Mouse (Mus musculus): ENCODE data around the gene Tet2. TPM values are rescaled to one million over a fixed set of nuclear protein-coding genes. Genes with fewer than 3 reads are reported as not detected.
"Not testable (repeated sequence)": the region's sequence is repeated elsewhere in the genome, so short reads cannot be mapped to it uniquely, and the experiment has no call there.

Tet2 gene
- polyA plus RNA-seq (2014; fragmentation: Nextera tagmentation; extraction: Ambion mirVana): 20.2 and 24.8 TPM in 2 replicates

DNA sequence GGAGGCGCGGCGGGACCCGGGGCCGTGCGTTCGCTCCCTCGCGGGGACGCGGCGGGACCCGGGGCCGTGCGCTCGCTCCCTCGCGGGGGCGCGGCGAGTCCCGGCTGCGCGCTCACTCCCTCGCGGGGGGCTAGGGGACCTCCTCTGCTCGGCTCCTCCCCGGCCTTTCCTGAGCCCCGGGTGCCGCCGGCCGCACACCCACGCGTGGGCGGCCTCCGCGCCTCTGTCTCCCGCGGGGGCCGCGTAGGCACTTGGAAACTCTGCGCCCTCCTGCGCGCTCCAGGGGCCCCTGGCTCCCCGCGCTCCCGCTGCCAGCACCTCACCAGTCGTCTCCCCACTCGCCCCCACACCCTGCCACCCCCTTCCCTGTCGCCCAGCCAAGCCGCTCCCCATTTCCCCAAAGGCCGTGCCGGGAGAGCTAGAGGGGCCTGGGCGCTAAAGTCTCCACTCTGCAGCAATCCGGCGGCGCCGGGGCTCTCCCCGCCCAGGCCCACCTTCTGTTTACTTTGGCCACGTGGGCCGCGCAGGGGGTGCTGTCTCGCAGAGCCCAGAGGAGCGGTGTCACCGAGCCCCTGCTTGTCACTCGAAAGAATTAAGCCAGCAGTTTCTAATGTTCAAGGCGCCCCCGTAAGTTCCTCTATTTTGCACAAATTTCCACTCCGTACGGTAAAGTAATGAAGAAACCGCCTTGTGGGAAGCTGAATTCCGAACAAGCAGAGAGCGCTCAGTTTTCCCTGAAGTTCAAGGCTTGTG is at the start of gene Tet2:
Gene Tet2, minus strand, starts transcription at position 589 of the 753 bp plus-strand sequence.
- H3K4me1 ChIP-seq (ENCODE audit: control insufficient read depth, insufficient read depth, low read length): peaks cover 4% of the 10 kb centered on the region; the same call in 1 of the 2 replicates
- peak within 1 kb of the TSS; percentile 70 for H3K4me3 ChIP-seq (ENCODE audit: low read length)
- no peaks in the 10 kb centered on the region for H3K27me3 ChIP-seq (ENCODE audit: control insufficient read depth, insufficient read depth, low read length)
- WGBS: under 1% methylated on average over 41 of the region's 73 CpGs
- H3K9me3 ChIP-seq (ENCODE audit: control insufficient read depth, low read length): no peaks in the 10 kb centered on the region
- peak; percentile 79 for ATAC-seq (ENCODE audit: low FRiP score, low TSS enrichment)
- H3K9ac ChIP-seq (ENCODE audit: low read depth, low read length): peak within 1 kb of the TSS; percentile 84
- H3K27ac ChIP-seq (ENCODE audit: low read depth, low read length): peak within 1 kb of the TSS; percentile 87
- H3K36me3 ChIP-seq (ENCODE audit: control insufficient read depth, insufficient read depth, low read length): no peaks in the 10 kb centered on the region
- H3K4me2 ChIP-seq (replicated peaks; ENCODE audit: low read depth, low read length): peak within 1 kb of the TSS; percentile 82

DNA sequence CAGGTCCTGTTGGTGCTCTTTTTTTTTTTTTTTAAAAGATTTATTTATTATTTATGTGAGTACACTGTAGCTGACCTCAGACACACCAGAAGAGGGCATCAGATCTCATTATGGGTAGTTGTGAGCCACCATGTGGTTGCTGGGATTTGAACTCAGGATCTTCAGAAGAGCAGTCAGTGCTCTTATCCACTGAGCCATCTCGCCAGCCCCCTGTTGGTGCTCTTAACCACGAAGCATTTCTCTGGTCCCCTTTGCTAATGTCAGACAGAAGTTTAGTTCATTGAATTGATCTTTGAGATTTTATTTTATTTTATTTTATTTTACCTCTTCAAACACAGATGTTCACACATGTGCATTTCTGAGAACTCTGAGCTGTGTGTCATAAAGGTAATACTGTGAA is 48.1 kb upstream of the Tet2 start:
- H3K4me1 ChIP-seq (ENCODE audit: control insufficient read depth, insufficient read depth, low read length); H3K4me3 ChIP-seq (ENCODE audit: low read length); H3K4me2 ChIP-seq (replicated peaks; ENCODE audit: low read depth, low read length); H3K36me3 ChIP-seq (ENCODE audit: control insufficient read depth, insufficient read depth, low read length); H3K9me3 ChIP-seq (ENCODE audit: control insufficient read depth, low read length); H3K9ac ChIP-seq (ENCODE audit: low read depth, low read length); ATAC-seq (ENCODE audit: low FRiP score, low TSS enrichment); H3K27ac ChIP-seq (ENCODE audit: low read depth, low read length); H3K27me3 ChIP-seq (ENCODE audit: control insufficient read depth, insufficient read depth, low read length): not testable (repeated sequence)
- 85% methylated on average over 2 of the region's 2 CpGs for WGBS

DNA sequence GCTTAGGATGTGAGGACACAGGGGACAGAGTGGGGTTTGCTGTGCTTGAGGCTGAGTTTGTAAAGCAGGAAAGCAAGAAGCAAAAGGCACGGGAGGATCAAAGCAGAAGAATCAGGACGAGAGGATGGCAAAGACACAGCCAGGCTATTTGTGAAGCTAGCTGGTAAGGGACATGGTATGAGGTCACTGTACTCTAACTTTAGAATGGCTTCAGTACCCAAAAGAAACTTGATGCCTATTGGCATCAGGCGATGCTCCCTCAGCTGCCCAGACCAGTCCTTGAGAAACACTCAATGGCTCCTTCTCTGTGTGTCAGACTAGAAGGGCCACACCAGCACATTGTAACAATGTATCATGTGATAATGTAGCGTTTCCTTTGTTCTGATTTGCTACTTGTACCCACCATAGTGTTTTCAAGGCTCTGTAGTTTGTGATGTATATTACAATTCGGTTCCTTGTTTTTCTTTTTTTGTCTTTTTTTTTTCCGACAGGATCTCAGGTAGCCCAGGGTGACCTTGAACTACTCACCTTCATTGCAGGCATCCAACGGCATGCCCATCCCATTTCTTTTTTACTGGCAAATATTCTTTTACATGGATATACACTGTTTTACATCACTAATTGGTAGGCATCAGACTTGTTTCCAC is 45.7 kb upstream of the Tet2 start:
- H3K4me3 ChIP-seq (ENCODE audit: low read length): no peak overlapping the region
- WGBS: 82% methylated on average over 7 of the region's 7 CpGs

DNA sequence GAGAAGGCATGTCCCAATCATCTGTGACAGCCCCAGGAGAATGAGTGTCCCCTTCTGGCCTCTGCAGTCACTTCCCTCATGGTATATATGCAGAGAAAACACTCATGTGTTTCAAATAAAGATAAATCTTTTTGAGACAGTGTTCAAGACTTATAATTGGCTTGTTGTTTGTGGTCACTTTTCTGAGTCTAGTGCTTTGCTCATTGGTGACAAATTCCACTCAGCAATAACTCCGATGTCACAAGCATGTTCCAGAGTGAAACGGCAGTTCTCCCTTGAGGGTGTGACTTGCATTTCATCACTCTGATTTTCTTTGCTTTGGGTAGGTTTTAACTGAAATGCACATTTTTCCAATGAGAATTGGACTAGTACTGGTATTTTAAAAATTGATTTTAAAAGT is 40.1 kb upstream of the Tet2 start:
- H3K36me3 ChIP-seq (ENCODE audit: control insufficient read depth, insufficient read depth, low read length): no peaks in the 10 kb centered on the region
- H3K9me3 ChIP-seq (ENCODE audit: control insufficient read depth, low read length): no peaks in the 10 kb centered on the region
- no peak overlapping the region for H3K4me2 ChIP-seq (replicated peaks; ENCODE audit: low read depth, low read length)
- no peaks in the 10 kb centered on the region for H3K27me3 ChIP-seq (ENCODE audit: control insufficient read depth, insufficient read depth, low read length)
- H3K9ac ChIP-seq (ENCODE audit: low read depth, low read length): no peak overlapping the region
- 67% methylated on average over 2 of the region's 2 CpGs for WGBS
- H3K27ac ChIP-seq (ENCODE audit: low read depth, low read length): no peak overlapping the region
- ATAC-seq (ENCODE audit: low FRiP score, low TSS enrichment): no peak
- no peaks in the 10 kb centered on the region for H3K4me1 ChIP-seq (ENCODE audit: control insufficient read depth, insufficient read depth, low read length)
- H3K4me3 ChIP-seq (ENCODE audit: low read length): no peak overlapping the region

More for the DNA sequence above, 45.7 kb upstream of the Tet2 start:
- Histone ChIP-seq H3K36me3 (ENCODE audit: control insufficient read depth, insufficient read depth, low read length) (no peaks in the 10 kb centered on the region), H3K27ac (ENCODE audit: low read depth, low read length) (no peak overlapping the region), H3K9me3 (ENCODE audit: control insufficient read depth, low read length) (no peaks in the 10 kb centered on the region), H3K9ac (ENCODE audit: low read depth, low read length) (no peak overlapping the region), H3K4me2 (replicated peaks; ENCODE audit: low read depth, low read length) (no peak overlapping the region), H3K27me3 (ENCODE audit: control insufficient read depth, insufficient read depth, low read length) (no peaks in the 10 kb centered on the region), H3K4me1 (ENCODE audit: control insufficient read depth, insufficient read depth, low read length) (no peaks in the 10 kb centered on the region)
- no peak for ATAC-seq (ENCODE audit: low FRiP score, low TSS enrichment)

DNA sequence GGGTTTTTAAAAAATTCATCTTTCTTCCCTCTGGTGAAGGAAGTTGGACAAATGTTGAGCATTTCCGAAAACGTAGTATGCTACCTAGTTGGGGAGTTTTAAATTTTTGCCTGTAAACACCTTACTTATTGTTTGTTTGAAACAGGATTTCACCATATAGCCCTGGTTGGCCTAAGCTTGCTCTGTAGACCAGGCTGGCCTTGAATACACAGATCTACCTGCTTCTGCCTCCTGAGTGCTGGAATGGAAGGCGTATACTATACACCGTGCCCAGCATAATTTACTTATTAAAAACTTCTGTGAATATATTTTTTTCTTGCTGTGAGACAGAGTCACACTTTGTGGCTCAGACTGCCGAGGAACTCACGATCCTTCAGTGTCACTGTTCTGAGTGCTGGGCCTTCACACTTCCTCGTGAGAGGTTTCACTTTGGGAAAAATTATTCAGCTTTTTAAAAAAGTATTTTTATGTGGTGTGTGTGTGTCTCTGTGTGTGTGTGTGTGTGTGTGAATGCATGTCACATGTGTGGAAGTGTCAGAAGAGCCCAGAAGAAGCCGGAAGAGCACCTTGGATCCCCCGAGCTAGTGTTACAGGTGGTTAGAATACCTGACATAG is 38.6 kb upstream of the Tet2 start:
- ATAC-seq (ENCODE audit: low FRiP score, low TSS enrichment): no peak
- 88% methylated on average over 9 of the region's 9 CpGs for WGBS
- H3K27me3 ChIP-seq (ENCODE audit: control insufficient read depth, insufficient read depth, low read length): no peaks in the 10 kb centered on the region

DNA sequence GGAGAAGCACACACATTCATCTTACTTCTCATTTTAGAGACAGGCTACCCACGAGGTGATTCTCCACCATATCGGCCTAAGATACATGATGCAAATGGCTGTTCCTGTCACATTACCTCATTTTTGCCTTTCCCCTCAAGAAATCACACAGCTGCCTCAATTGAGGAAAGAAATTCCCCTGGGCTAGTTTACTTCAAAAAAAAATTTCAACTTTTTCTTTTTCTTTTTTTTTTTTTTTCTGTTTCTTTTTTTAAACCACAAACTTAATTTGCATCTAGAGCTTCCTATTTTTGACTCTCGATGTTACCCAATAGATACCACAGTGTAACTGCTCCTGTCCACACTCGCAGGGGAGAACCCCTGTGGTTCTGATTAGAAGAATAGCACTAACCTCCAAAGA is 38.0 kb upstream of the Tet2 start:
- Histone ChIP-seq H3K4me2 (replicated peaks; ENCODE audit: low read depth, low read length) (no peak overlapping the region), H3K9ac (ENCODE audit: low read depth, low read length) (no peak overlapping the region), H3K36me3 (ENCODE audit: control insufficient read depth, insufficient read depth, low read length) (no peaks in the 10 kb centered on the region), H3K4me3 (ENCODE audit: low read length) (no peak overlapping the region), H3K27ac (ENCODE audit: low read depth, low read length) (no peak overlapping the region), H3K27me3 (ENCODE audit: control insufficient read depth, insufficient read depth, low read length) (no peaks in the 10 kb centered on the region), H3K9me3 (ENCODE audit: control insufficient read depth, low read length) (no peaks in the 10 kb centered on the region), H3K4me1 (ENCODE audit: control insufficient read depth, insufficient read depth, low read length) (no peaks in the 10 kb centered on the region)
- ATAC-seq (ENCODE audit: low FRiP score, low TSS enrichment): no peak
- WGBS: 83% methylated on average over 4 of the region's 4 CpGs

More for the DNA sequence above, 38.6 kb upstream of the Tet2 start:
- Histone ChIP-seq H3K9me3 (ENCODE audit: control insufficient read depth, low read length) (no peaks in the 10 kb centered on the region), H3K36me3 (ENCODE audit: control insufficient read depth, insufficient read depth, low read length) (no peaks in the 10 kb centered on the region), H3K4me3 (ENCODE audit: low read length) (no peak overlapping the region), H3K4me1 (ENCODE audit: control insufficient read depth, insufficient read depth, low read length) (no peaks in the 10 kb centered on the region), H3K9ac (ENCODE audit: low read depth, low read length) (no peak overlapping the region), H3K27ac (ENCODE audit: low read depth, low read length) (no peak overlapping the region), H3K4me2 (replicated peaks; ENCODE audit: low read depth, low read length) (no peak overlapping the region)

DNA sequence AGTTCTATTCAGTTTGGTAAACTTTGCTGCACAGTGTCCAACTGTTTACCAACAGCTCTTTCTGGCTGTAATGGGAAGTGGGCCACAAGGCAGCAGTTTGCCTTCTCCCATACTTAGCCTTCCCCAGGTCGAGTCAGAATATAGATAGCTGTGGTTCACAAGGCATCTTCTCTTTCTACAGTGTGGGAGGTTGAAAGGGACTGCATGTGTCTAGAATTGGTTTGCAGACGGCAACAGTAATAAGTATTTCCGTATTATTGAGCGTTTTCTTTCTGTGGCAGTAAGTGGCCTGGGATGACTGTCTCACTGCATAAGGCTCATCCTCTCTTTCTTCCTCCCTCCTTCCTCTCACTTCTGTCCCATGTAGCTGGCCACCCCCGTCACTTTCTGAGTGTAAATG is 37.2 kb upstream of the Tet2 start:
- Histone ChIP-seq H3K36me3 (ENCODE audit: control insufficient read depth, insufficient read depth, low read length) (no peaks in the 10 kb centered on the region), H3K27me3 (ENCODE audit: control insufficient read depth, insufficient read depth, low read length) (no peaks in the 10 kb centered on the region), H3K27ac (ENCODE audit: low read depth, low read length) (no peak overlapping the region), H3K9ac (ENCODE audit: low read depth, low read length) (no peak overlapping the region), H3K9me3 (ENCODE audit: control insufficient read depth, low read length) (no peaks in the 10 kb centered on the region), H3K4me3 (ENCODE audit: low read length) (no peak overlapping the region), H3K4me1 (ENCODE audit: control insufficient read depth, insufficient read depth, low read length) (no peaks in the 10 kb centered on the region), H3K4me2 (replicated peaks; ENCODE audit: low read depth, low read length) (no peak overlapping the region)
- 77% methylated on average over 5 of the region's 5 CpGs for WGBS
- no peak for ATAC-seq (ENCODE audit: low FRiP score, low TSS enrichment)

DNA sequence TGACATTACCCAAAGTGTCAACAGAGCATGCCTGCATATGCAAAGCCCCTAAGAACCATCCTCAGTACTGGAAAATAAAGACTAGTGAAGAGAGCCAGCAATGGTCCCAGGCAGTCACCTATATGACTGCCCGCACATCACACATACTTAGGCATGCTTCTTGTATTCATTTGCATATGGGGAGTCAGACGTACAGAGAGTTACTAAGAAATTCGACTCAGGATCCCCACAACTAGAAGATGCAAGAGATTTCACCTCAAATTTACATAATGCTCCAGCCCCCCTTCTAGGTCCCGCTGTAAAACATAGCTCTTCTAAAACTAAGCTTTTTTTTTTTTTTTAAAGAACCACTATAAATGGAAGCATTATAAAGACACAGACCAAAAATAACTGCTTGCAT is 36.6 kb upstream of the Tet2 start:
- Histone ChIP-seq H3K27ac (ENCODE audit: low read depth, low read length) (no peak overlapping the region), H3K4me1 (ENCODE audit: control insufficient read depth, insufficient read depth, low read length) (no peaks in the 10 kb centered on the region), H3K4me3 (ENCODE audit: low read length) (no peak overlapping the region), H3K9ac (ENCODE audit: low read depth, low read length) (no peak overlapping the region), H3K36me3 (ENCODE audit: control insufficient read depth, insufficient read depth, low read length) (no peaks in the 10 kb centered on the region), H3K27me3 (ENCODE audit: control insufficient read depth, insufficient read depth, low read length) (no peaks in the 10 kb centered on the region), H3K4me2 (replicated peaks; ENCODE audit: low read depth, low read length) (no peak overlapping the region), H3K9me3 (ENCODE audit: control insufficient read depth, low read length) (no peaks in the 10 kb centered on the region)
- no peak for ATAC-seq (ENCODE audit: low FRiP score, low TSS enrichment)
- 81% methylated on average over 4 of the region's 4 CpGs for WGBS

DNA sequence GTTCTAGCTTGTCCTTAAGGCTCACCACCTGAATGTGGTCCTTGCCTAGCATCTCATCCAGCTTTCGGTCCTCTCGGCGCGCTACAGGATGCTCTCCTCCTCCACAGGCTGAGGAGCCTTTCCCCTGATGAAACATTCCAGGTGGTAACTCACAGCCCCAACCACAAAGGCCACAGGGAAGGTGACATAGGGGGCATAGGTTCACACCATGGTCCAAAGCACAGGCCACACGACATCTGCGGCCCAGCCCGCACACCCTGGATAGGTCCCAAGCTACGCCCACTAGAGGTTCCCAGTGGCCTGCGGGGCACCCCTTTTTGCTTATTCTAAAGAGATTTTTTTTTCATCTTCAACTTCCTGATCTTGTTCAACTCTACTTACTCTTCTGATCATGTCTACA is 34.7 kb upstream of the Tet2 start:
- 0 out of 2 replicates have a peak, but pooled peaks have one; percentile 16 for ATAC-seq (ENCODE audit: low FRiP score, low TSS enrichment)
- no peaks in the 10 kb centered on the region for H3K36me3 ChIP-seq (ENCODE audit: control insufficient read depth, insufficient read depth, low read length)
- no peaks in the 10 kb centered on the region for H3K9me3 ChIP-seq (ENCODE audit: control insufficient read depth, low read length)
- H3K4me3 ChIP-seq (ENCODE audit: low read length): no peak overlapping the region
- no peak overlapping the region for H3K9ac ChIP-seq (ENCODE audit: low read depth, low read length)
- H3K4me2 ChIP-seq (replicated peaks; ENCODE audit: low read depth, low read length): no peak overlapping the region
- 85% methylated on average over 9 of the region's 9 CpGs for whole genome bisulfite sequencing
- H3K4me1 ChIP-seq (ENCODE audit: control insufficient read depth, insufficient read depth, low read length): no peaks in the 10 kb centered on the region
- no peaks in the 10 kb centered on the region for H3K27me3 ChIP-seq (ENCODE audit: control insufficient read depth, insufficient read depth, low read length)
- no peak overlapping the region for H3K27ac ChIP-seq (ENCODE audit: low read depth, low read length)
